Mouse (Mus musculus): ENCODE data around the gene Tnr. TPM values are rescaled to one million over a fixed set of nuclear protein-coding genes. Genes with fewer than 3 reads are reported as not detected.

Gene Tnr
- total and polyA plus RNA-seq, 2 experiments: not detected

DNA sequence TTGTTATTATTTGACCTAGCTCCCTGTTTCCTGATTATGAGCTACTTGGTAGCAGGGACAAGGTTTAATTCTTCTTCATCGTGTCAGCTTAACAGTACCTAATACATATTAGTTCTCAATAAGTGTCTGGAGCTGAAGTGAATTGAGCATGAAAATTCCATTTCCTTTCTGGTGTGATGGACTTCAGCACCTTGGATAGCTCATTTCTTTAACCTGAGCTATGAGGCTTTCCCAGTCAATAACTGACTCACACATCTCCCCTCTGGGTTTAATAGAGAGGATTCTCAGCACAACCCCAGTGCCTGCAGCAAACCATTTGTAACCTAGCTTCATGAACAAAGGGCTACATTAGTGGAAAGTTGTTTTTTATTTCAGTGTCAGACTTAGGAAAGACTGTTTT is 97.8 kb downstream of the Tnr start:
- Histone ChIP-seq H3K9ac (ENCODE audit: low read depth, low read length) (no peak overlapping the region), H3K79me2 (ENCODE audit: control insufficient read depth, insufficient read depth, low read length) (no peaks in the 10 kb centered on the region), H3K4me1 (ENCODE audit: control insufficient read depth, insufficient read depth, low read length) (no peaks in the 10 kb centered on the region), H3K27me3 (ENCODE audit: control insufficient read depth, insufficient read depth, low read length) (no peaks in the 10 kb centered on the region), H3K36me3 (ENCODE audit: control insufficient read depth, insufficient read depth, low read length) (no peaks in the 10 kb centered on the region), H3K27ac (replicated peaks; ENCODE audit: insufficient read depth, low read depth, low read length) (no peak overlapping the region), H3K4me3 (ENCODE audit: insufficient read depth, low read depth, low read length) (no peak overlapping the region)
- 37% methylated on average over 1 of the region's 1 CpGs for WGBS
- TF ChIP-seq POLR2A (IDR thresholded peaks at IDR 0.05; ENCODE audit: extremely low read depth, insufficient read depth, low read length) (no peak), CTCF (IDR thresholded peaks at IDR 0.05; ENCODE audit: low read depth, low read length) (no peak)
- no peak for DNase-seq (ENCODE audit: extremely low read depth, low read depth, low spot score)

DNA sequence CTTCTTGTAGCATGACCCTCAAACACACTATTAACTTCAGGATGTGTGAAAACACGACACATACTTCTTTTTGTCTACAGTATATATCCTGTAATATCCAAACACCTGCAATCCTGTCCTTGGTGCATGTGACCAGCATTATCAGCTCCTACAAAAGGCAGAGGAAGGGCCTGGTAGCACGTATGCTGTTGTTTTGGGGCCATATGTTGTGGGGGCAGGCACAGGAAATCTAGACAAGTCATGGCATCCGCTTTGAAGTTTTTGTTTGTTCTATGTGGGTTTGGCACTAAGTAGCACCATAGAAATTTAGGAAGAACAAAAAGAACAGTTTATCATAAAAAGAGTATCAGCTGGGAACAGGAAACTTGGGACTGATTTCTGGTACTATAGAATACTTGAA is 105.5 kb downstream of the Tnr start:
- Histone ChIP-seq H3K27ac (replicated peaks; ENCODE audit: insufficient read depth, low read depth, low read length) (no peak overlapping the region), H3K4me1 (ENCODE audit: control insufficient read depth, insufficient read depth, low read length) (no peaks in the 10 kb centered on the region), H3K79me2 (ENCODE audit: control insufficient read depth, insufficient read depth, low read length) (no peaks in the 10 kb centered on the region), H3K27me3 (ENCODE audit: control insufficient read depth, insufficient read depth, low read length) (no peaks in the 10 kb centered on the region), H3K36me3 (ENCODE audit: control insufficient read depth, insufficient read depth, low read length) (no peaks in the 10 kb centered on the region), H3K4me3 (ENCODE audit: insufficient read depth, low read depth, low read length) (no peak overlapping the region), H3K9ac (ENCODE audit: low read depth, low read length) (no peak overlapping the region)
- no peak for DNase-seq (ENCODE audit: extremely low read depth, low read depth, low spot score)
- TF ChIP-seq POLR2A (IDR thresholded peaks at IDR 0.05; ENCODE audit: extremely low read depth, insufficient read depth, low read length): no peak
- TF ChIP-seq CTCF (IDR thresholded peaks at IDR 0.05; ENCODE audit: low read depth, low read length): no peak
- WGBS: 68% methylated on average over 3 of the region's 3 CpGs

DNA sequence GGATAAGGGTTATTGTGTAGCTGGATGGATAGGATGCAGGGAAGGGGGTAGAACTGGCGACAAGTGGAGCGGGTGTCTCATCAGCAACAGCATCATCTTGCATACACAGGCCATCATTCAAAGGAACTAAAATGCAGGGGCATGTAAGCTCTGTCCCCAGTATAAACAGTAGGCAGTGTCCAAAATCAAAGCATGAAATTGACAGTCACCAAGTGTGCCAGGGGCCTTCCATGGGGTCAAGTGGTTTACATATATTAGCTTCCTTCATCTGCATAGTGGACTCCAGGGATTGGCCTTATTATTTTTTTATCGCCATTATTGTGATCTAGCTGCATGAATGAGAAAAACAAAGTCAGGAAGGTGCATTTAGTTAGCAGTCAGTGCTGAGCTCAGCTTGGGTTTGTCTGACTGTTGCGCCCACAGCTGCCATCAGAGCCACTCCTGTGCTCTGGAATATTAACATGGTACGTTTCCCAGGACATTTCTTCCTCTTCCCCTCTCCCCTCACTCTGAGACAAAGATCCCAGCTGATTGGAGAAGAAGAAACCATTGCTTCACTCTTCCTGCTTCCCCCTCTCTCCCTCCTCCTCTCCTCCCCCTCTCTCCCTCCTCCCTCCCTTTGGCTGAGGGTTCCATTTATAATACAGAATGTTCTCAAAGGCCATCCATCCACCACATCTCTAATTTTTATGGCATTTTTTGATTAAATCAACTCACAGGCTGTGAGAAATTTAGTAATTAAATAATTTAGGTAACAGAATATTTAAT is 106.4 kb downstream of the Tnr start:
- Histone ChIP-seq H3K27me3 (ENCODE audit: control insufficient read depth, insufficient read depth, low read length) (no peaks in the 10 kb centered on the region), H3K4me1 (ENCODE audit: control insufficient read depth, insufficient read depth, low read length) (no peaks in the 10 kb centered on the region), H3K27ac (replicated peaks; ENCODE audit: insufficient read depth, low read depth, low read length) (no peak overlapping the region), H3K79me2 (ENCODE audit: control insufficient read depth, insufficient read depth, low read length) (no peaks in the 10 kb centered on the region), H3K4me3 (ENCODE audit: insufficient read depth, low read depth, low read length) (no peak overlapping the region), H3K36me3 (ENCODE audit: control insufficient read depth, insufficient read depth, low read length) (no peaks in the 10 kb centered on the region), H3K9ac (ENCODE audit: low read depth, low read length) (no peak overlapping the region)
- no peak for DNase-seq (ENCODE audit: extremely low read depth, low read depth, low spot score)
- no peak for TF ChIP-seq POLR2A (IDR thresholded peaks at IDR 0.05; ENCODE audit: extremely low read depth, insufficient read depth, low read length)
- TF ChIP-seq CTCF (IDR thresholded peaks at IDR 0.05; ENCODE audit: low read depth, low read length): no peak
- WGBS: 79% methylated on average over 5 of the region's 5 CpGs

GRCm38 (mm10) chr1:159632558-159632957 is 109.0 kb downstream of the Tnr start:
- no peak overlapping the region for H3K27ac ChIP-seq (replicated peaks; ENCODE audit: insufficient read depth, low read depth, low read length)
- WGBS: 31% methylated on average over 3 of the region's 3 CpGs
- no peaks in the 10 kb centered on the region for H3K27me3 ChIP-seq (ENCODE audit: control insufficient read depth, insufficient read depth, low read length)
- no peaks in the 10 kb centered on the region for H3K79me2 ChIP-seq (ENCODE audit: control insufficient read depth, insufficient read depth, low read length)
- TF ChIP-seq POLR2A (IDR thresholded peaks at IDR 0.05; ENCODE audit: extremely low read depth, insufficient read depth, low read length) (no peak), CTCF (IDR thresholded peaks at IDR 0.05; ENCODE audit: low read depth, low read length) (no peak)
- DNase-seq (ENCODE audit: extremely low read depth, low read depth, low spot score): no peak
- no peak overlapping the region for H3K4me3 ChIP-seq (ENCODE audit: insufficient read depth, low read depth, low read length)
- no peak overlapping the region for H3K9ac ChIP-seq (ENCODE audit: low read depth, low read length)
- H3K36me3 ChIP-seq (ENCODE audit: control insufficient read depth, insufficient read depth, low read length): no peaks in the 10 kb centered on the region
- no peaks in the 10 kb centered on the region for H3K4me1 ChIP-seq (ENCODE audit: control insufficient read depth, insufficient read depth, low read length)

- H3K27ac ChIP-seq (replicated peaks; ENCODE audit: insufficient read depth, low read depth, low read length): no peak overlapping the region
- H3K4me3 ChIP-seq (ENCODE audit: insufficient read depth, low read depth, low read length): no peak overlapping the region
- H3K36me3 ChIP-seq (ENCODE audit: control insufficient read depth, insufficient read depth, low read length): no peaks in the 10 kb centered on the region
- WGBS: 89% methylated on average over 4 of the region's 4 CpGs
- no peaks in the 10 kb centered on the region for H3K4me1 ChIP-seq (ENCODE audit: control insufficient read depth, insufficient read depth, low read length)
- no peak for DNase-seq (ENCODE audit: extremely low read depth, low read depth, low spot score)
- H3K79me2 ChIP-seq (ENCODE audit: control insufficient read depth, insufficient read depth, low read length): no peaks in the 10 kb centered on the region
- TF ChIP-seq POLR2A (IDR thresholded peaks at IDR 0.05; ENCODE audit: extremely low read depth, insufficient read depth, low read length): no peak
- no peak for TF ChIP-seq CTCF (IDR thresholded peaks at IDR 0.05; ENCODE audit: low read depth, low read length)
- H3K27me3 ChIP-seq (ENCODE audit: control insufficient read depth, insufficient read depth, low read length): no peaks in the 10 kb centered on the region
- no peak overlapping the region for H3K9ac ChIP-seq (ENCODE audit: low read depth, low read length)
Observed at GRCm38 (mm10) chr1:159639408-159639807, 115.8 kb downstream of the Tnr start.

GRCm38 (mm10) chr1:159645719-159646118 is 122.2 kb downstream of the Tnr start:
- H3K79me2 ChIP-seq (ENCODE audit: control insufficient read depth, insufficient read depth, low read length): no peaks in the 10 kb centered on the region
- no peaks in the 10 kb centered on the region for H3K4me1 ChIP-seq (ENCODE audit: control insufficient read depth, insufficient read depth, low read length)
- H3K9ac ChIP-seq (ENCODE audit: low read depth, low read length): no peak overlapping the region
- no peak for TF ChIP-seq POLR2A (IDR thresholded peaks at IDR 0.05; ENCODE audit: extremely low read depth, insufficient read depth, low read length)
- no peak for TF ChIP-seq CTCF (IDR thresholded peaks at IDR 0.05; ENCODE audit: low read depth, low read length)
- 84% methylated on average over 4 of the region's 4 CpGs for WGBS
- DNase-seq (ENCODE audit: extremely low read depth, low read depth, low spot score): no peak
- no peaks in the 10 kb centered on the region for H3K36me3 ChIP-seq (ENCODE audit: control insufficient read depth, insufficient read depth, low read length)
- H3K27me3 ChIP-seq (ENCODE audit: control insufficient read depth, insufficient read depth, low read length): no peaks in the 10 kb centered on the region
- no peak overlapping the region for H3K4me3 ChIP-seq (ENCODE audit: insufficient read depth, low read depth, low read length)
- H3K27ac ChIP-seq (replicated peaks; ENCODE audit: insufficient read depth, low read depth, low read length): no peak overlapping the region

Data from liver, adult 2 months (tissue).